Mouse (Mus musculus): ENCODE results near the gene Ugt2a1. TPM values are rescaled to one million over a fixed set of nuclear protein-coding genes. Genes with fewer than 3 reads are reported as not detected.
"Not testable (repeated sequence)": the region's sequence is repeated elsewhere in the genome, so short reads cannot be mapped to it uniquely, and the experiment has no call there.

Gene Ugt2a1
- total RNA-seq (2021) = not detected
- long read RNA-seq, experiment 1 = 0 reads
- long read RNA-seq, experiment 2 = 0 reads

- DNase-seq = no peak
Measured at GRCm38 (mm10) chr5:87490771-87491170, at the start of gene Ugt2a1. Gene Ugt2a1 (minus strand): TSS chr5:87490871.

DNA sequence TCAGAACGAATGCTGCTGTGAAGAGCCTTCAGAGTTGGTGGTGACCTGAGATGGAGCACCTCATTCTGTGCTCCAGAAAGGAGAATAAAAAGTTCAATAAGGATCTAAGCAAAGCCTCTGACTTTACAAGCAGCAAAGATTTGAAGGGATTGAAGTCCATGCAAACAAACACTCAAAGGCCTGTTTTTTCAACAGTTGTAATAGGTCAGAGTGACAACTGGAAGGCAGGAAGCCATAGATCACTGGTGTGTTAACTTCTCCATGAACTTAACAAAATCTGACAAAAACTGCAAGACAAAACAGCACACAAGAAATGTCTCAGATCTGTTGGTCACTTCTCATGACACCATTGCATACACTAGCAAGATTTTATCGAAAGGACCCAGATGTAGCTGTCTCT is 47.4 kb upstream of the Ugt2a1 start, which contains the start of gene Sult1b1:
Sult1b1 (minus strand) TSS at position 85 of the 400 bp plus-strand sequence.
- no peak for DNase-seq

GRCm38 (mm10) chr5:87535994-87536644 is 45.4 kb upstream of the Ugt2a1 start:
- no peak for DNase-seq

DNA sequence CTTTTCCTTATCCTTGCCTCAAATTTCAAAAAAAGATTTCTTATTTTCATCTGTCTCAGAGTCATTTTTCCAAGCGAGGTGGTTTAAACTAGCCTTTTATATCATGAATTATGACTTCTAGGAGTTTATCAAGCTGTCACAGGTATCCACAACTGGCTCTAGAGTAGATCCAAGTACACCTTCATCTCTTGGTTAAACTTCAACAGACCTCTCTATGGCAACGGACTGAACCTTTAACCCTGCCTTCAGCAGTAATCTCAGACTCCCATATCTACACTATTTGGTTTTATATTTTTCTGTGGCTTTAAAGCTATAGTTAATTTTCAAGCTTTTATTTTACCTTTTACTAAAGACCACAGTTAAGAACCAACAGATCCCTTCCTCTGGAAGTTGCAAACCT is 41.6 kb upstream of the Ugt2a1 start:
- DNase-seq = no peak

GRCm38 (mm10) chr5:87523561-87523960 is 32.9 kb upstream of the Ugt2a1 start:
- DNase-seq = not testable (repeated sequence)

- DNase-seq = no peak
Measured at GRCm38 (mm10) chr5:87505776-87506458, 15.2 kb upstream of the Ugt2a1 start.

DNA sequence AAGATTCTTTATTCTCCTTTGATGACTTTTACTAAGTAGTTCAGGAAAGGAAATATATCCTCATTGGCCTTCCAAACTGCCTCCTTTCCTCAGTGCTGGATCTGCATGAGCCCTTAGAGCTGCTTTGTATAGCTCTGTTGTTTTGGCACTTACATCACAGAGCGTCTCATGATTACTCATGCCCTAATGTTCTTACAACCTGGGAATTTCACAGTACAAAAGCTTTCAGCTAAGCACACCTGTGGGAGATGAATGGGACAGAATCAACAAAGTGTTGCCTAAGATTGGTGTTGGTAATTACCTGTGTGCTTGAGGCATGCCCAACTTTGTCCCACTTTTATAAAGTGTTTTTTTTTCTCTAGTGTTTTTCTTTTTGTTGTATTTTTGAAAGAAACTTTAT is 12.0 kb upstream of the Ugt2a1 start:
- DNase-seq = no peak

DNA sequence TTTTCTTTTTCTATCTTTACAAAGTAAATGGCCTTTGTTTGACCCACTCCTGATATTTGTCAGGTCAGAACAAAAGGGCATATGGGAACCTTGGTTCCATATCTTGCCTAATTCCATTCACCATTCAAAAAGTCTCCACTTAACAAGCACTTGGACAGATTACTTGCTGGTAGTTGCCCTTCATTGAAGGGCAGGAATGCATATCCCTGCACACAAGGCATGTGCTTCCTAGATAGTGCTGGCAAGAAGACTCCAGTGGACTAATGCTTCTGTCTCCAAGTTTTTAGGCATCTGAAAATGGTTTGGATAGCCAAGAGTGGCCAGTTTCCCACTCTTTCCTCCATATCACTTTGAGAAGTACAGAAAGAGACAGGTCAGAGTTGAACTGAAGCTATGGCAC is 8.7 kb upstream of the Ugt2a1 start:
- DNase-seq = no peak

DNA sequence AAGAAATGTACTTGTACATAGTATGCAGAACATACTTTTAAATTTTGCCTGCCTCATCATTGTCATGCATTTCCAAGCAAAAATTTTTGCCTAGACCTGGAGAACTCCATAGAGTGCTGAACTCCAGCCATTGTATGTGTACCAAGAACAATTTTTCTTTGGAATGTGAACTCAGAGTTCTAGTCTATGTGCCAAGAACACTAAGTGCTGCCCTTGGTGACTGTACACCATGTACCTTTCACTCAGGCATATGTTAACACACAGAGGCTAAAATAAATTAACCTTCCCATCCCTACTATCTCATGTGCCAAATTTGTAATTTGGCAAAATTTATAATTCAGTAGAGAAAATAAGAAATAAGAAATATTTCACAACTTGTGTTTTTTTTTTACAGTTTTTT is 8.3 kb upstream of the Ugt2a1 start:
- DNase-seq = peak; percentile 9

DNA sequence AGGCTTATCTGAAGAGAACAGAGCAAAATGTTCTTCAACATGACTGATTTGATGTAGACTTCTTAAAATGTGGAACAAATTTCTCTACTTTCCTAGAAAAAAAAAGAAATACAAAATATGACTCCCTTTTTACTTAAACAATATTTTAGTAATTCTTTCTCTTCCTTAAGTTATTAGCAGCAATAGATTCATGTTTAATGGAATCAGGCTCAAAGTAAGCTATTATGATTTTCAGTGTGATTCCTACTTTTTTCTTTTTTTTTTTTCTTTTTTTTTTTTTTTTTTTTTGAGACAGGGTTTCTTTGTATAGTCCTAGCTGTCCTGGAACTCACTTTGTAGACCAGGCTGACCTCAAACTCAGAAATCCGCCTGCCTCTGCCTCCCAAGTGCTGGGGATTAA is 4.0 kb downstream of the Ugt2a1 start, which contains the start of gene Gm43638:
Gm43638 (minus strand) TSS at position 101 of the 400 bp plus-strand sequence.
- not testable (repeated sequence) for DNase-seq

DNA sequence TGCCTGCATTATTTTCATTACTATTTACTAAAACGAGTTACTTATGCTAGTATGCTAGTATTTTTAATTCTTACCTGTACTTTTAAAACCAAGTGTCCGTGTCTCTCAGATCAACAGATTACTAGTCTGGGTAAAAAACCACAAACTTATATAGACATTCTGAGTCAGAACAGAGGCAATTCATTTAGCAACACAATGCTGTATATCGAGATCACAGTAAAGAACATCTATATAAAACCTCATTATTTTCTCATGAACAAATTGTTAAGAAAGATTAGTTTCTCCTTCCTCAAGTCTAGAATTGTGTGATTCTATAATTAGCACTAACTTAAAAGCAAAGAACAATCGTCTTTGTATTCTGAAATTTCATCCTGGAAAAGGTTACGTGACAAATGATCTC is 8.5 kb downstream of the Ugt2a1 start, which contains the start of gene Ugt2a2:
Ugt2a2 (minus strand) TSS at position 101 of the 400 bp plus-strand sequence.
- no peak for DNase-seq

GRCm38 (mm10) chr5:87458810-87459209 is 31.9 kb downstream of the Ugt2a1 start:
- DNase-seq = no peak

DNA sequence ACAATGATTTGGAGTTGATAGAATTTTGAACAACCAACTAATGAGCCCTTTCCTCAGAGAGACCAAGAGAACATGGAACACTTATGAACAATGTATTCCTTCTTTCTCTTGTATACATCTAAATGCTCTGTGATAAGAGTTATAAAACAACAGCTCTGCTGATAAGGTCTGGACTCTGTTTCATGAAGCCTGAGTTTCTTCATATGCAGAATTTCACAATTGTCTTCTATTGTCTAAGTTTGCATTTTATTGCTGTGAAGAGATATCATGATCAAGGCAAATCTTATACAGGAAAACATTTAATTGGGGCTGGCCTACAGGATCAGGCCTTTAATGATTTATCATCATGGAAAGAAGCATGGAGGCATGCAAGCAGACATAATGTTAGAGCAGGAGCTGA is 33.0 kb downstream of the Ugt2a1 start:
- no peak for DNase-seq

DNA sequence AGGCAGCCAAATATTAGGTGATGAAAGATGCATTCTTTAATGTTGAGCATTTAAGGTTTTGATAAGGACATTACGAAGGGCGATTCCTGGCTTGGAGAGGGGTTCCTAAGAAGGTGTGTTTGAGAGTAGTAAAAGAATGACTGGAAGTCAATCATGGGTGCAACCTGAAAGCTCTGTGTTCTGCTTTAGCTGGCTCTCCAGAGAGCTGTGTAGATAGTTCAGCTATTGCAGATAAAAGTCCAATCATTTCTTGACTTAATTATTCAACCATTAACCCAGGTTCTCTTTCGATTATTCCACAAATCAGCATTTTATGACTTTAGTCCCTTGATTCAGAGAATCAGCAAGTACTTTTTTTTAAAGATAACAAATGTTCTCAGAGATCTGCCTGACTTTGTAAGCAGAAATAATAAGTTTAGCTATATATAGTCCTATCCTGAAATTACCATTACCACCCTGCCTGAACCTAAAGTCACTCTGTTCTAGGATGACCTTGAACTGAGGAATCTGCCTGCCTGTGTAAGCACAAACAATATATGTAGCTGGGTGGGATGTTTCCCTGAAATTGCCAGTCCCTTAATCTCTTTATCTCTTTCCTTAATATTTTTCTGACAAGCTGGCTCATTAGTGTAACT is 34.3 kb downstream of the Ugt2a1 start:
- no peak for DNase-seq

- no peak for DNase-seq
Measured at GRCm38 (mm10) chr5:87455519-87455918, 35.2 kb downstream of the Ugt2a1 start.

DNA sequence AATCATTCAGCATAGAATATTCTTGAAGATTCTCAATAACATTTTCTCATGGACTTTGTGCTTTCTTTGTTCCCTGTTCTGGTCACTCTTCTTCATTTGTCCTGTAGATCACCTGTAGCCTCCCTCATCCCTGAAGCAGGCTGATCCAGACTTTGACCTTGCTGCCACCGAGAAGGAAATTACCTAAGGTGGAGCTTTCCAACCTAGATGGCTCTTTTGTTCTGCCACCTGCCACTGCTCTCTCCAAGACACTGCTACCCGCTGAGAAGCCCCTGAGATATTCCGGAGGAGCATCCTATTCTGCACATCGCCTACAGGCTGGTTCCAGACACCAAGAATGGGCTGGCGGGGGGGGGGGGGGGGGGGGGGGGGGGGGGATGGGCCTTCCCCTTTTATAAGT is 38.2 kb downstream of the Ugt2a1 start:
- DNase-seq = not testable (repeated sequence)

GRCm38 (mm10) chr5:87436264-87436663 is 54.4 kb downstream of the Ugt2a1 start:
- peak; percentile 15 for DNase-seq

GRCm38 (mm10) chr5:87425676-87426075 is 65.0 kb downstream of the Ugt2a1 start:
- DNase-seq = no peak

- not testable (repeated sequence) for DNase-seq
Measured at GRCm38 (mm10) chr5:87424041-87424440, 66.6 kb downstream of the Ugt2a1 start, which contains the start of gene Ugt2b38. Gene Ugt2b38 (minus strand): TSS chr5:87424203.
